Mouse (Mus musculus): Measurements from ENCODE around the gene Glud1. TPM values are rescaled to one million over a fixed set of nuclear protein-coding genes. Genes with fewer than 3 reads are reported as not detected.
A peak's percentile ranks its signal among the peaks of the same experiment; 100 is the strongest.
"Not testable (repeated sequence)": the region's sequence is repeated elsewhere in the genome, so short reads cannot be mapped to it uniquely, and the experiment has no call there.

Glud1 gene
- polyA plus RNA-seq, 1 experiment from 2014 or later = 107 TPM

DNA sequence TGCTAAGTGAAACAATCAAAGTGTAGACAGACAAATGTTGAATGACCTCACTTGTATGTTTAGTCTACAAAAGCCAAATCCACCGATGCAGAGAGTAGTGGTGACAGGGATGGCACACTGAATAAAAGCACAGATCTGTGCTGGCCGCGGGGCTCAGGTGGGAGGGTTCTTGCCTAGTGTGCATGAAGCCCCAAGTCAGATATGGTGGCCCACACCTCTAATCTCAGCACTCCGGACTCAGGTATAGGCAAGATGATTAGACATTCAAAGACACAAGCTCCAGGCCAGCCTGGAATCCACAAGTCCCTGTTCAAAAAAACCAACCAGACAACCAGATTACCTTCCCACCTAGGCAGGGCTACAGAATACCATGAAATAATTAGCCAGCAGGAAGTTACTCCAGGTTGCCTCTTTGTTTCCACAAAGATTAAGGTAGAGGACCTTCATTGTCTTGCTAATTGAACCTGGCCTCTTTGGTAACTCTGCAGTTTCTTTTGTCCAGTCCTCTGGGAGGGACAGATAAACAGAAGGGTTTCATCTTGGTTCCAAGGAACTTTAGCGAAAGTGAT is 49.2 kb downstream of the Glud1 start:
- Histone ChIP-seq H3K4me1 (peaks cover 4% of the 10 kb centered on the region; the same call in 1 of the 2 replicates), H3K27ac (no peak overlapping the region), H3K4me3 (no peak overlapping the region), H3K4me2 (replicated peaks) (no peak overlapping the region), H3K27me3 (replicated peaks) (no peaks in the 10 kb centered on the region), H3K9me3 (no peaks in the 10 kb centered on the region), H3K36me3 (no peaks in the 10 kb centered on the region), H3K9ac (no peak overlapping the region)
- no peak for ATAC-seq (ENCODE audit: low FRiP score, low read depth)
- WGBS = 49% methylated on average over 5 of the region's 5 CpGs

DNA sequence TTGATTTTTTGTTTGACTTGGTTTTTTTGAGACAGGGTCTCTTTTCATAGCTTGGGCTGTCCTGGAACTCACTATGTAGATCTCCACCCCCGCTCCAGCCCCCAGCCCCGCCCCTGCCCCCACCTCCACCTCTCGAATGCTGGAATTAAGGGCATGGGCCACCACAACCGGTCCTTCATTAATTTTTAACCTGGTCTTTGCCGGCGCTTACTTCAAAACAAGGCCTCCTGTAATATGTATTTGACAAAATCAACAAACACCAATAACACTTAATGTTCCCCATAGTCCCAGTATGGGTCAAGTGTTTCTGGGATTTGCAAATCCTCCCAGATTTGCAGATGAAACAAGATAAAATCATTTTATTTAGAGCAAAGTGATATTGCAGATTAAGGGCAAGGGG is 49.7 kb downstream of the Glud1 start:
- no peak overlapping the region for H3K9ac ChIP-seq

DNA sequence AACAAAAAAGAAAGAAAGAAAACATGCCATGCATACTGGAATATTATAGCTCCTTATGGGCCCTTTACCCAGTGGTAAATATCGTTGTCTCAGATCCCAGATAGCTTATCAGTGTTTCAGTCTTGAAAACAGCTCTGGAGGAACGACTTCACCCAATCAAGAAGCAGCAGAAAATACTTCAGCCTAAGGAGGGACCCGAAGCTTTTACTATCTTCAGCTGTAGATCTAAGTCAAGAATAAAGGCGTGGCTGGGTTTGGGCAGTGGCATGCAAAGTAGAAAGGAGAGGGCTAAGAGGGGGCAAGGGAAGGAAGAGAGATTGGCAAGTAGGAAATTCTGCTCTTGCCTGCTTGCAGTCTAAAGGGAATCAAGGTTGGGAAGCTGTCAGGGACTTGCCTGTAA is 51.6 kb downstream of the Glud1 start:
- no peaks in the 10 kb centered on the region for H3K9me3 ChIP-seq
- H3K9ac ChIP-seq = no peak overlapping the region
- 84% methylated on average over 4 of the region's 4 CpGs for WGBS
- H3K4me1 ChIP-seq = peaks cover 4% of the 10 kb centered on the region; the same call in 1 of the 2 replicates
- H3K36me3 ChIP-seq = no peaks in the 10 kb centered on the region
- H3K4me2 ChIP-seq (replicated peaks) = no peak overlapping the region
- no peak overlapping the region for H3K4me3 ChIP-seq
- ATAC-seq (ENCODE audit: low FRiP score, low read depth) = no peak
- H3K27me3 ChIP-seq (replicated peaks) = no peaks in the 10 kb centered on the region
- H3K27ac ChIP-seq = no peak overlapping the region

More for the DNA sequence above, 49.7 kb downstream of the Glud1 start:
- H3K9me3 ChIP-seq = no peaks in the 10 kb centered on the region
- no peak overlapping the region for H3K4me3 ChIP-seq
- 54% methylated on average over 6 of the region's 6 CpGs for WGBS
- no peaks in the 10 kb centered on the region for H3K36me3 ChIP-seq
- no peak overlapping the region for H3K27ac ChIP-seq
- H3K27me3 ChIP-seq (replicated peaks) = no peaks in the 10 kb centered on the region
- no peak overlapping the region for H3K4me2 ChIP-seq (replicated peaks)
- peaks cover 4% of the 10 kb centered on the region; the same call in 1 of the 2 replicates for H3K4me1 ChIP-seq
- ATAC-seq (ENCODE audit: low FRiP score, low read depth) = no peak

DNA sequence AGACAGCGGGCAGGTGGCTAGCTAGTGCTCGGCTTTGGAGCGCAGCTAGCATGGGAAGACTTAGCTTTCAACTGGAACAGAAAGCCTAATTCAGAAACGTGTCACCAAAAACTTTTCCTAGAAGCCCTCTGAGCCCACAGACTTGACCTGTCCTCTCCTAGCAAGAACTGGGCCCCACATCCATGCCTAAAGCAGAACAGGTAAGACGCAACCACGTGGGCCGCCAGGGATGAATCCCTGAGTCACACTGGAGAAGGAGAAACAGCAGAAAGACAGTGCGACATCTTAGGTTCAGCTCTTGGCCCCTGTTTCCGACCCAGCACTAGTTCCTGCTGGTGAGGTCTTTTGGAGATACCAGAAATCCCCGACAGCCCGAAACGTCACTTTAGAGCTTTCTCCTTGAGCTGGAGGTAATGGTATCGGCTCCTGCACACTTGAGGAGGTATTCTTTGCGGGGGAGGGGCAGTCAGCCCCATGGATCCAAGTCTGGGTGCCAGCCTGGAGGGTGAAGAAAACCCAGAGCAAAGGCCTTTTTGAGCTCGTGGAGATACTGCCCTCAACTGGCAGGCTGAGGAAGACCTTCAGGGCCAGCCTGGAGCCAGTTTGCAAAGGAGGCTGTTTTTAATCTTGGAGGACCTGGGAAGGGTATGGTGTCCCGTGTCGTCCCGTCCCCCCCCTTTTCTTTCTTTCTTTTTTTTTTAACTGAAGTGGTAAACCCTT is 52.4 kb downstream of the Glud1 start:
- Histone ChIP-seq H3K9ac (peak overlapping the region; percentile 23; the same call in 1 of the 2 replicates), H3K4me1 (peaks cover 4% of the 10 kb centered on the region; the same call in 1 of the 2 replicates), H3K4me3 (peak overlapping the region; percentile 33), H3K27me3 (replicated peaks) (no peaks in the 10 kb centered on the region), H3K27ac (no peak overlapping the region), H3K36me3 (no peaks in the 10 kb centered on the region), H3K4me2 (replicated peaks) (peak overlapping the region; percentile 76), H3K9me3 (no peaks in the 10 kb centered on the region)
- ATAC-seq (ENCODE audit: low FRiP score, low read depth) = peak; percentile 48; the same call in 1 of the 2 replicates
- WGBS = 33% methylated on average over 18 of the region's 18 CpGs

DNA sequence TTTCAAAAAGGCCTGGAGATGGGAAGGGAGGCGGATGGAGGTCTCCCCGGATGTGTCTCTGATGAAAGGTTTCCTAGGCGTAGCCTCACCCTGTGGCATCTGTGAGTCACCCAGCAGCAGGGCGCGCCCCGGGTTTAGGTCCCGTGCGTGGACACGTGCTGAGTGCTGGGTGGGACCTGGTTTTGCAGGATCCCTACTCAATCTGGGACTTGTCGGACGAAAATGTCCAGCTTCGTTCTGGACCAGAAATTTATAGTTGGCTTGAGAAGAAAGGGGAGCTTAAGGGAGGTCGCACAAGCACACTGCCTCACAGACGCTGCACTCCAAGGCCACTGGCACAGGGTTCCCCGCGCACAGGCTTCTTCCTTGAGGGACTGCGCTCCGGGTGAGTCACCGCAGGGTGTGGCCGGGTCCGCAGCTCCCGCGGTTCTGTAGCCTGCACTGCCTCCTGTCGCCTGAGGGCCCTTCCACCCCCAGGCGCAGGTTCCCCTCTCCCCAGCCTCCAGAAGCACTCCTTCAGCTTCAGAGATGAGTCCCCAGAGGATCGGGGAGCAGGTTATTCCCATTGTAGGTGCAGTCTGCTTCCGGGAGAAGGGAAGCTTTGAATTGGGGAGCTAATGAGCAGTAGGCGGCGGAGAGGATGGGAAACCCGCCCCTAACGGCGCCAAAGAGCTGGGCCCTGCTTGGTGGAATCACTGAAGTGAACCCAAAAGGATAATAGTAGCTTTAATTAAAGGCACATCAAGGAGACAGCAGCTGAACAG is 53.1 kb downstream of the Glud1 start:
- H3K9ac ChIP-seq = peak overlapping the region; percentile 23
- peak overlapping the region; percentile 33 for H3K4me3 ChIP-seq
- H3K27me3 ChIP-seq (replicated peaks) = no peaks in the 10 kb centered on the region
- no peak overlapping the region for H3K27ac ChIP-seq
- ATAC-seq (ENCODE audit: low FRiP score, low read depth) = peak; percentile 77
- H3K9me3 ChIP-seq = no peaks in the 10 kb centered on the region
- WGBS = 3% methylated on average over 32 of the region's 32 CpGs
- H3K4me1 ChIP-seq = peaks cover 4% of the 10 kb centered on the region; the same call in 1 of the 2 replicates
- H3K4me2 ChIP-seq (replicated peaks) = peak overlapping the region; percentile 76
- no peaks in the 10 kb centered on the region for H3K36me3 ChIP-seq

DNA sequence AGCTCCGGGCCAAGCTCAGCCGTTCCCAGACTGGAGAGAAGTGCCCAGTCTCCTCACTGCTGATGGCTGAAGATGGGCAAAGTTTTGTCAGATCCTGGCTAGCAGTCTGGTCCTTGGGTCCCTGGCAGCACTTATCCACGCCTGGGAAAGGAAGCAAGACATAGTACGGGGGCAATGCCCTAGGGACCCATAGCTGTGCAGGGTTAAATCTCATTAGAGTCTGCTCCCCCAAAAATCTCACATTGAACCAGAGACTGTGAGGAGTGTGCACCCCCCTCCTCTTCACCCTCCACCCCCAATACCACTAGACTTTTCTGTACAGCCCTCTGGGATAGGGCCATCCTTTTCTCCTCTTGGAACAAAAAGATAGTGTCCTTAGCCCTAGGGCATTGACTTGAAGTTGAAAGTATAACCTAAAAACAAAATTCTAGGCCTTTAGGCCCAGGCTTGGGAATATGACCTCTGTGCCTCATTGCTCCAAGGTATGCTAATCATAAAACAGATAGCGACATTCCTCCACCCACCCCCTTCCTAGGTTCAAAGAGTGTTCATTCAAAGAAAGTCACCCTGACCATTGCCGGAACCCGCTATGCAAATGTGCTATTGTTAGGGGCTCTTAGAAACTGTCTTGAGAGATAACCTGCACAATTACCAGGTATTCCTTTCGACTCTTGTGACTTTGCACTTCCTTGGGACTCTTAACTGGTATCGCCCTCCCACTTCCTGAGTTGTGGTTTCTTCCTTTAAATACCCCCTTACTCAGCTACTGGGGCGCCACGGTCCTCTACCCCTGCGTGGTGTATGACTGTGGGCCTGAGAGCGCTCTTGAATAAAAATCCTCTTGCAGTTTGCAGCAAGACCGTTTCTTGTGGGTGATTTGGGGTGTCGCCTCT is 54.0 kb downstream of the Glud1 start:
- not testable (repeated sequence) for H3K4me1 ChIP-seq; H3K27me3 ChIP-seq (replicated peaks); H3K9me3 ChIP-seq; H3K36me3 ChIP-seq; H3K27ac ChIP-seq
- ATAC-seq (ENCODE audit: low FRiP score, low read depth) = peak; percentile 30; the same call in 1 of the 2 replicates
- 81% methylated on average over 15 of the region's 15 CpGs for WGBS
- H3K4me3 ChIP-seq = peak overlapping the region; percentile 33; the same call in 1 of the 2 replicates
- peak overlapping the region; percentile 76 for H3K4me2 ChIP-seq (replicated peaks)
- H3K9ac ChIP-seq = peak overlapping the region; percentile 23; the same call in 1 of the 2 replicates

DNA sequence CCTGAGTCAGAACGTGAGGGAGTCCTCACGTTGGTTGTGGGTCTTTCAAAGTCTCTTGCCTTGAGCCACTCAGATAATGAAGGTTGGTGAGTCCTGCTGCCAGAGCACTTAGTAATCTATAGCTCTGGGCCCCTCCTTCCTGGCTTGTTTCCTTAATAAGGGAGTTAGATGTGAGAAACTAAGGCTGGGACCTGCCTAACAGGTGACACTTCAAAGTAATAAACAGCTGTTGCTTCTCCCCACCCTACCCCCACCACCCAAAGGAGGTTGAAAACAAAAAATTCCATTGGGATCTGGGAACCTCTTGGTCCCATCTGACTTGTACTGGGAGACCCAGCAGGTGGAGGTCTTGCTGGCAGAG is 54.6 kb downstream of the Glud1 start:
- Histone ChIP-seq H3K9me3 (no peaks in the 10 kb centered on the region), H3K4me2 (replicated peaks) (no peak overlapping the region), H3K4me1 (peaks cover 4% of the 10 kb centered on the region; the same call in 1 of the 2 replicates), H3K36me3 (no peaks in the 10 kb centered on the region), H3K27ac (no peak overlapping the region), H3K27me3 (replicated peaks) (no peaks in the 10 kb centered on the region), H3K4me3 (no peak overlapping the region), H3K9ac (no peak overlapping the region)
- no peak for ATAC-seq (ENCODE audit: low FRiP score, low read depth)
- WGBS = 93% methylated on average over 2 of the region's 2 CpGs

DNA sequence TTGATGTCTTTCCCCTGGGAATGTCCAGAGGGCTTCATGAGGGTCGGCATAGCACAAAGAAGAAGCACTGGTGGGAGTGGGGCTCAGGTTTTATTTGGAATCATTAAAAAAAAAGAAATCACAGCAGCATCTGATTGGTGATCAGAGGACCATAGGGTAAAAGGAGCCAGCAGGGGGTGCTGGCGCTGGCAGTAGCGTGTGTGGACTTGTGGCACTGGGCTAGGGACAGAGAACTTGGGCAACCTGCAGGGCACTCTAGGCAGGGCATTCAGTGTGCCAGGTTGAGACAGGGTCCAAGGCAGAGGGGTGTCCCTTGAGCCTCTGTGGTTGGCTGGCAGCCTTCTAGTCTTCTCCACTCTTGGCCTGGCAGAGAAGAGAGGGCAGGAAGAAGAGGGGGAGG is 59.7 kb downstream of the Glud1 start:
- H3K9ac ChIP-seq = no peak overlapping the region
- H3K27ac ChIP-seq = no peak overlapping the region
- H3K4me1 ChIP-seq = peaks cover 10% of the 10 kb centered on the region
- H3K27me3 ChIP-seq (replicated peaks) = no peaks in the 10 kb centered on the region
- 62% methylated on average over 3 of the region's 3 CpGs for WGBS
- H3K9me3 ChIP-seq = no peaks in the 10 kb centered on the region
- no peak overlapping the region for H3K4me2 ChIP-seq (replicated peaks)
- no peak overlapping the region for H3K4me3 ChIP-seq
- ATAC-seq (ENCODE audit: low FRiP score, low read depth) = no peak
- H3K36me3 ChIP-seq = no peaks in the 10 kb centered on the region

DNA sequence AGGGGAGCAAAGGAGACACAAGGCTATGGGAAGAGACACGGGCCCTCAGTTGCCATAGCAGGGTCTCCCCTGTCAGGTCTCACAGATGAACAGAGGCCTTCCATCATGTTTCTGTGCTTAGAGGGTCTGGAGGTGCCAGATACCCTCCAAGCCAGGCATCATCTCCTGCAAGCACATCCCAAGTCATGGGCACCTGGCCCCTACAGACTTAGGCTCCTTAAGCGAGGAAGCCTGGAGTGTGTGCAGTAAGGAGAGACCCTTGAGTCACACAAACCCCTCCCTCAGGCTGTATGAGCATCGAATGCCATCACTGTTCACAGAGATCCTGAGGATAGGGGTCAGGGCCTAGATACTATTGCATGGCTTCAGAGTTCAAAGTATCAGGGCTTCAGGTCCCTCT is 60.4 kb downstream of the Glud1 start:
- no peaks in the 10 kb centered on the region for H3K36me3 ChIP-seq
- H3K27ac ChIP-seq = no peak overlapping the region
- no peaks in the 10 kb centered on the region for H3K27me3 ChIP-seq (replicated peaks)
- H3K4me1 ChIP-seq = peaks cover 10% of the 10 kb centered on the region
- H3K4me3 ChIP-seq = no peak overlapping the region
- 84% methylated on average over 3 of the region's 3 CpGs for WGBS
- ATAC-seq (ENCODE audit: low FRiP score, low read depth) = no peak
- no peak overlapping the region for H3K9ac ChIP-seq
- H3K4me2 ChIP-seq (replicated peaks) = no peak overlapping the region
- no peaks in the 10 kb centered on the region for H3K9me3 ChIP-seq

DNA sequence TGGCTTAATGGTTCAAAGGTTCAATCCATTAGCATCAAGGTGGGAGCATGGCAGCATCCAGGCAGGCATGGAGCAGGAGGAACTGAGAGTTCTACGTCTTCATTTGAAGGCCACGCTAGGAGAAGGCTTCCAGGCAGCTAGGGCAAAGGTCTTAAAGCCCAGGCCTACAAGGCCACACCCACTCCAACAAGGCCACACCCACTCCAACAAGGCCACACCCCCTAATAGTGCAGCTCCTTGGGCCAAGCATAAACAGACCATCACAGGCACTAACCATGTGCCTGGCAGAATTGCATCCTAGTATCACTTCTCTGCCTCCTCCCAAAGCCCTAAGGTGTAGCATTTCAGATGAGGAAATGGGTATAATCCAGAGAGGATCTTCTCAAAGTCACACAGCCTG is 61.2 kb downstream of the Glud1 start:
- H3K4me2 ChIP-seq (replicated peaks) = peak overlapping the region; percentile 38
- H3K27ac ChIP-seq = no peak overlapping the region
- H3K4me1 ChIP-seq = peaks cover 10% of the 10 kb centered on the region
- H3K36me3 ChIP-seq = no peaks in the 10 kb centered on the region
- 84% methylated on average over 2 of the region's 2 CpGs for WGBS
- no peak overlapping the region for H3K4me3 ChIP-seq
- no peaks in the 10 kb centered on the region for H3K9me3 ChIP-seq
- no peak for ATAC-seq (ENCODE audit: low FRiP score, low read depth)
- H3K27me3 ChIP-seq (replicated peaks) = no peaks in the 10 kb centered on the region
- H3K9ac ChIP-seq = no peak overlapping the region

DNA sequence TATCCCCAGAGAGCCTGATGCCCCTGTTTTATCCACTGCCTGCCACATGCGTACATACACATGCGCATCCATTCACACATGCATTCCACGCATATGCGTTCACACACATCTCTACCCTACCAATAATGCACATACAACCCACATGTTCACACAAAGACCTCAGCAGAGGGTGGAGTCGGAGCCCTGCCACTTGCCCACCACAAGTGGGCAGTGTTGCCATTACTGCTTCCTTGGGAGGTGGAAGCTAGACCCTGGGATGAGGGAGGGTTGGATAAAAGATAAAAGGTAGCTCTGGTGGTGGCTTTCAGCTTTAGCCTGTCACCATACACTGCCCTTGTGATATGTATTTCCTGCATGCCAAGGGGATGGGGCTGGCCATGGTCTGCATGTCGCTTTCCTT is 62.1 kb downstream of the Glud1 start:
- Histone ChIP-seq H3K9me3 (no peaks in the 10 kb centered on the region), H3K27ac (no peak overlapping the region), H3K4me2 (replicated peaks) (peak overlapping the region; percentile 38), H3K36me3 (no peaks in the 10 kb centered on the region), H3K4me1 (peaks cover 10% of the 10 kb centered on the region), H3K4me3 (no peak overlapping the region), H3K27me3 (replicated peaks) (no peaks in the 10 kb centered on the region), H3K9ac (no peak overlapping the region)
- no peak for ATAC-seq (ENCODE audit: low FRiP score, low read depth)
- WGBS = 84% methylated on average over 6 of the region's 6 CpGs
